ENCODE assay signal across 11 mouse cellular contexts in the genomic region with DNA sequence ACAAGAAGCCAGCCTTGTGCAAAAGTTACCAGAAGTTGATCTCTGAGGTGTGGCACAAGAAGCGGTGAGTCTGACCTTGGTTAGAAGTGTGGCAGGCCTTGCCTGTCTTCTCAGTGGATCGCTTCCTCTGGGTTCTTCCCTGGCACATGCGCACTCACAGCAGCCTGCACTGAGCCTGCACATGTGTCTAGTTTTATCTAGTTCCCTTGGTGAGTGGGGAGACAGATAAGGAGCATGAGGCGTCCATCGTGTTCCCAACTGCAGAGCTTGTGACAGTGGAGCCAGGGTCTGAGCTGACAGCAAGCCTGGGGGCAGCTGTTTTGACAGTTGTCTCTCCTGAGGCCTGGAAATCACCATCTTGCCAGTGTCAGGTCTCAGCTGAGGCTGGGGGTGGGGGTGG. TPM values are rescaled to one million over a fixed set of nuclear protein-coding genes. Genes with fewer than 3 reads are reported as not detected.
DNase-seq lines count a peak whose midpoint lies in the region; ATAC-seq lines count a peak whose summit lies in the region.
"Had no signal": no experiment of that assay in that cellular context is flagged by ENCODE, and none has a peak within 500 bp of the region (broad histone marks: within the 10 kb centered on the region; RNA-seq: fewer than 3 reads in every experiment).

No protein-coding gene starts in this region.

- peak; percentile 90 for ATAC-seq in liver, embryonic 12.5 days

- peak; percentile 25 for DNase-seq in thymus, postnatal 25 days
- DNase-seq in thymus, postnatal 4 days: no peak
- peak; percentile 64 to 83 for DNase-seq in heart, adult 18-20 months
- DNase-seq in urinary bladder, postnatal 25 days (ENCODE audit: low spot score): no peak
- no peak for DNase-seq in embryo, embryonic 10.5 days (ENCODE audit: low spot score)
- DNase-seq in kidney, adult 18-20 months: no peak
- DNase-seq in layer of hippocampus, adult 8-10 months (ENCODE audit: low spot score in 2 of 2): no peak
- DNase-seq: cerebellum, adult 9-10 months; kidney, postnatal 14 days had no signal

- H3K4me2 ChIP-seq in liver, embryonic 12.5 days: peak overlapping the region; percentile 70

- peak overlapping the region; percentile 70 for H3K9ac ChIP-seq in liver, embryonic 12.5 days

- 10% methylated on average over 5 of the region's 5 CpGs for WGBS in liver, embryonic 12.5 days (ENCODE audit: insufficient replicate concordance)

- no peaks in the 10 kb centered on the region for H3K27me3 ChIP-seq in liver, embryonic 12.5 days (replicated peaks)

- H3K4me3 ChIP-seq in liver, embryonic 12.5 days: peak overlapping the region; percentile 45

- H3K9me3 ChIP-seq in liver, embryonic 12.5 days (replicated peaks): no peaks in the 10 kb centered on the region

- H3K27ac ChIP-seq in liver, embryonic 12.5 days: peak overlapping the region; percentile 89
- H3K27ac ChIP-seq: macrophage had no signal

- peaks cover 48% of the 10 kb centered on the region for H3K4me1 ChIP-seq in liver, embryonic 12.5 days

- H3K36me3 ChIP-seq in liver, embryonic 12.5 days: peaks cover 37% of the 10 kb centered on the region

RNA-seq across cellular contexts. Expression of a gene that starts 24.4 kb away (rescaled TPM):
- total RNA-seq in heart, adult 18-20 months (2021): 10 to 100 TPM; 50.1 to 53.8 TPM
- polyA plus RNA-seq in liver, embryonic 12.5 days (2016; fragmentation: Nextera tagmentation; extraction: Ambion mirVana): 7.6 and 8.4 TPM in 2 replicates
- total RNA-seq in layer of hippocampus, adult 8-10 months (2022): 10 to 100 TPM; 84.0 to 97.7 (median 90.5) TPM

RNA-seq across cellular contexts. Expression of a gene that starts 24.4 kb away (rescaled TPM):
- 10 to 100 TPM; 19.4 to 22.9 TPM for total RNA-seq in heart, adult 18-20 months (2021)
- 36.9 and 41.2 TPM in 2 replicates for polyA plus RNA-seq in liver, embryonic 12.5 days (2016; fragmentation: Nextera tagmentation; extraction: Ambion mirVana)
- 10 to 100 TPM; 66.5 to 72.2 (median 67.0) TPM for total RNA-seq in layer of hippocampus, adult 8-10 months (2022)

RNA-seq across cellular contexts. Expression of a gene that starts 38.7 kb away (rescaled TPM):
- 10 to 100 TPM in 1 of 2 experiments, 1 to 10 TPM in 1; 8.8 to 10.3 TPM for total RNA-seq in heart, adult 18-20 months (2021)
- polyA plus RNA-seq in liver, embryonic 12.5 days (2016; fragmentation: Nextera tagmentation; extraction: Ambion mirVana): 46.2 and 51.8 TPM in 2 replicates
- total RNA-seq in layer of hippocampus, adult 8-10 months (2022): 10 to 100 TPM; 41.3 to 47.7 (median 44.4) TPM

RNA-seq across cellular contexts. Expression of a gene that starts 53.7 kb away (rescaled TPM):
- 10 to 100 TPM; 25.2 to 29.1 TPM for total RNA-seq in heart, adult 18-20 months (2021)
- polyA plus RNA-seq in liver, embryonic 12.5 days (2016; fragmentation: Nextera tagmentation; extraction: Ambion mirVana): 21.3 and 21.8 TPM in 2 replicates
- total RNA-seq in layer of hippocampus, adult 8-10 months (2022): 10 to 100 TPM; 32.8 to 37.2 (median 36.0) TPM

Comparison
In these comparisons a context has a peak if more than half of its experiments do, and no peak if none do; other contexts are left out.
1. DNase-seq: peak in thymus, postnatal 25 days (single experiment) and heart, adult 18-20 months (2 of 2); none in thymus, postnatal 4 days (single experiment), urinary bladder, postnatal 25 days (single experiment), embryo, embryonic 10.5 days (single experiment), kidney, adult 18-20 months (single experiment) and layer of hippocampus, adult 8-10 months (0 of 2).